In the genomic region with DNA sequence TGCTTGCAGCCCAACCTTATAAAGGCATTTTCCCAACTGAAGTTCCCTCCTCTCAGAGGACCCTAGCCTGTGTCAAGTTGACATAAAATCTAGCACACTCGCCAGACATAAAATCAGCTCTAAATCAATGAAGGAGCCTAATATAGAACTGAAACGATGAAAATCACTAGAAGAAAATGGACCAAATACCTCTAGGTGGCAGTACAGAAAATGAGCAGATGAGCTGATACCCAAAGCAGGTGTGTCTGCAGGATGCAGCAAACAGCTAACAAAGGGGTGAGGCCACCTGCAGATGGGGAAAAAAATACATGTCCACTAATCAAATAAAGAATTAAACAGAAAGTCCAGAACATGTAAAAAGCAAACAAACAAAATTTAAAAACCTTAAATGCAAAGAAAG, we compare ENCODE assay signal across 34 mouse cellular contexts. TPM values are rescaled to one million over a fixed set of nuclear protein-coding genes. Genes with fewer than 3 reads are reported as not detected.
DNase-seq lines count a peak whose midpoint lies in the region; ATAC-seq and TF ChIP-seq lines count a peak whose summit lies in the region.
"Had no signal": no experiment of that assay in that cellular context is flagged by ENCODE, and none has a peak within 500 bp of the region (broad histone marks: within the 10 kb centered on the region; RNA-seq: fewer than 3 reads in every experiment).

No protein-coding gene starts in this region.

- no peaks in the 10 kb centered on the region for H3K36me3 ChIP-seq in forebrain, postnatal 0 days (ENCODE audit: insufficient read depth)
- no peaks in the 10 kb centered on the region for H3K36me3 ChIP-seq in forebrain, embryonic 14.5 days (ENCODE audit: control insufficient read depth, insufficient read depth, low read length)
- H3K36me3 ChIP-seq in kidney, adult 2 months (ENCODE audit: control insufficient read depth, insufficient read depth, low read length) = no peaks in the 10 kb centered on the region
- no peaks in the 10 kb centered on the region for H3K36me3 ChIP-seq in liver, postnatal 0 days (replicated peaks; ENCODE audit: insufficient read depth, low read length)
- no peaks in the 10 kb centered on the region for H3K36me3 ChIP-seq in liver, embryonic 12.5 days
- H3K36me3 ChIP-seq: embryonic facial prominence, embryonic 15.5 days; forebrain, embryonic 12.5 days; G1E; heart, embryonic 13.5 days; hindbrain, embryonic 15.5 days; kidney, embryonic 15.5 days; limb, embryonic 13.5 days; neural tube, embryonic 13.5 days had no signal

- ATAC-seq in forebrain, postnatal 0 days = no peak
- no peak for ATAC-seq in forebrain, embryonic 14.5 days
- no peak for ATAC-seq in liver, postnatal 0 days
- no peak for ATAC-seq in liver, embryonic 12.5 days

- WGBS in forebrain, postnatal 0 days = 50% methylated on average over 2 of the region's 2 CpGs
- WGBS in forebrain, embryonic 14.5 days = 58% methylated on average over 2 of the region's 2 CpGs
- 40% methylated on average over 2 of the region's 2 CpGs for WGBS in kidney, adult 2 months
- 45% methylated on average over 2 of the region's 2 CpGs for WGBS in liver, postnatal 0 days (ENCODE audit: insufficient replicate concordance)
- 52% methylated on average over 2 of the region's 2 CpGs for WGBS in liver, embryonic 12.5 days (ENCODE audit: insufficient replicate concordance)

- TF ChIP-seq CTCF in forebrain, postnatal 0 days (IDR thresholded peaks at IDR 0.05; ENCODE audit: low read depth) = peak; percentile 35; the same call in 1 of the 2 replicates
- no peak for TF ChIP-seq CTCF in kidney, adult 2 months (conservative IDR thresholded peaks at IDR 0.05; ENCODE audit: insufficient read depth, insufficient read length, low read depth, low read length)
- TF ChIP-seq CTCF in liver, postnatal 0 days (IDR thresholded peaks at IDR 0.05; ENCODE audit: low read depth) = 0 out of 2 replicates have a peak, but pooled peaks have one; percentile 15
- no peak for TF ChIP-seq CTCF in brain, embryonic 14.5 days (IDR thresholded peaks at IDR 0.05; ENCODE audit: borderline replicate concordance, extremely low read depth, insufficient read depth, insufficient read length)

- H3K4me2 ChIP-seq in forebrain, postnatal 0 days (ENCODE audit: low read depth) = no peak overlapping the region
- H3K4me2 ChIP-seq in forebrain, embryonic 14.5 days (ENCODE audit: low read length) = no peak overlapping the region
- H3K4me2 ChIP-seq in liver, postnatal 0 days (ENCODE audit: low read depth, low read length) = no peak overlapping the region
- H3K4me2 ChIP-seq in liver, embryonic 12.5 days = no peak overlapping the region
- H3K4me2 ChIP-seq: embryonic facial prominence, embryonic 15.5 days; forebrain, embryonic 12.5 days; heart, embryonic 13.5 days; hindbrain, embryonic 15.5 days; kidney, embryonic 15.5 days; limb, embryonic 13.5 days; liver, embryonic 11.5 days; neural tube, embryonic 13.5 days had no signal

- DNase-seq in forebrain, postnatal 0 days = no peak
- DNase-seq in forebrain, embryonic 14.5 days (ENCODE audit: low spot score) = no peak
- peak; percentile 12 for DNase-seq in kidney, adult 2 months
- no peak for DNase-seq in kidney, postnatal 10 days
- no peak for DNase-seq in liver, postnatal 0 days
- peak; percentile 18 for DNase-seq in brain, embryonic 14.5 days (ENCODE audit: low read depth)
- DNase-seq in adrenal gland, postnatal 36 days = no peak
- DNase-seq: adrenal gland, adult 8-10 months; cerebellum, adult 18-20 months; gastrocnemius, postnatal 36 days; heart, adult 18-20 months; heart, postnatal 10 days; lung, adult 18-20 months; lung, postnatal 10 days had no signal

- 0 out of 2 replicates have a peak, but pooled peaks cover 3% of the 10 kb centered on the region for H3K4me1 ChIP-seq in forebrain, postnatal 0 days (ENCODE audit: insufficient read depth)
- H3K4me1 ChIP-seq in forebrain, embryonic 14.5 days (ENCODE audit: control insufficient read depth, insufficient read depth, low read length) = no peaks in the 10 kb centered on the region
- peaks cover 6% of the 10 kb centered on the region; the same call in 1 of the 2 replicates for H3K4me1 ChIP-seq in kidney, adult 2 months (ENCODE audit: control insufficient read depth, insufficient read depth, low read length)
- H3K4me1 ChIP-seq in liver, postnatal 0 days (ENCODE audit: insufficient read depth) = peaks cover 7% of the 10 kb centered on the region; the same call in 1 of the 2 replicates
- 0 out of 2 replicates have a peak, but pooled peaks cover 6% of the 10 kb centered on the region for H3K4me1 ChIP-seq in liver, embryonic 12.5 days
- H3K4me1 ChIP-seq: limb, embryonic 13.5 days had no signal

- no peaks in the 10 kb centered on the region for H3K9me3 ChIP-seq in forebrain, postnatal 0 days (ENCODE audit: low read length)
- no peaks in the 10 kb centered on the region for H3K9me3 ChIP-seq in forebrain, embryonic 14.5 days (replicated peaks; ENCODE audit: control insufficient read depth, low read length)
- H3K9me3 ChIP-seq in liver, postnatal 0 days (ENCODE audit: low read length) = no peaks in the 10 kb centered on the region
- H3K9me3 ChIP-seq in liver, embryonic 12.5 days (replicated peaks) = no peaks in the 10 kb centered on the region
- H3K9me3 ChIP-seq: embryonic facial prominence, embryonic 15.5 days; forebrain, embryonic 12.5 days; heart, embryonic 13.5 days; hindbrain, embryonic 15.5 days; kidney, embryonic 15.5 days; limb, embryonic 13.5 days; neural tube, embryonic 13.5 days had no signal

- TF ChIP-seq POLR2A in kidney, adult 2 months (IDR thresholded peaks at IDR 0.05; ENCODE audit: low read depth, low read length) = no peak
- TF ChIP-seq POLR2A in brain, embryonic 14.5 days (IDR thresholded peaks at IDR 0.05; ENCODE audit: borderline replicate concordance, extremely low read depth, insufficient read depth, insufficient read length, poor library complexity, severe bottlenecking) = no peak

- H3K9ac ChIP-seq in forebrain, postnatal 0 days = no peak overlapping the region
- no peak overlapping the region for H3K9ac ChIP-seq in forebrain, embryonic 14.5 days (ENCODE audit: low read length)
- no peak overlapping the region for H3K9ac ChIP-seq in liver, postnatal 0 days (replicated peaks)
- no peak overlapping the region for H3K9ac ChIP-seq in liver, embryonic 12.5 days
- H3K9ac ChIP-seq: embryonic facial prominence, embryonic 15.5 days; forebrain, embryonic 12.5 days; heart, embryonic 13.5 days; hindbrain, embryonic 15.5 days; kidney, embryonic 15.5 days; limb, embryonic 13.5 days; neural tube, embryonic 13.5 days had no signal

- no peak overlapping the region for H3K27ac ChIP-seq in forebrain, postnatal 0 days (ENCODE audit: low read depth, low read length)
- H3K27ac ChIP-seq in forebrain, embryonic 14.5 days (ENCODE audit: low read depth, low read length) = no peak overlapping the region
- H3K27ac ChIP-seq in kidney, adult 2 months (ENCODE audit: insufficient read depth, low read depth, low read length) = no peak overlapping the region
- H3K27ac ChIP-seq in liver, postnatal 0 days (ENCODE audit: low read depth) = no peak overlapping the region
- no peak overlapping the region for H3K27ac ChIP-seq in liver, embryonic 12.5 days
- H3K27ac ChIP-seq: embryonic facial prominence, embryonic 15.5 days; forebrain, embryonic 12.5 days; heart, embryonic 13.5 days; hindbrain, embryonic 15.5 days; kidney, embryonic 15.5 days; limb, embryonic 13.5 days; neural tube, embryonic 13.5 days had no signal

- no peak overlapping the region for H3K4me3 ChIP-seq in forebrain, postnatal 0 days (ENCODE audit: low read depth, low read length)
- H3K4me3 ChIP-seq in forebrain, embryonic 14.5 days (ENCODE audit: low read depth, low read length) = no peak overlapping the region
- no peak overlapping the region for H3K4me3 ChIP-seq in kidney, adult 2 months (ENCODE audit: insufficient read depth, low read depth, low read length)
- H3K4me3 ChIP-seq in liver, postnatal 0 days (ENCODE audit: low read depth, low read length) = no peak overlapping the region
- H3K4me3 ChIP-seq in liver, embryonic 12.5 days = no peak overlapping the region
- H3K4me3 ChIP-seq: embryonic facial prominence, embryonic 15.5 days; forebrain, embryonic 12.5 days; heart, embryonic 13.5 days; hindbrain, embryonic 15.5 days; kidney, embryonic 15.5 days; limb, embryonic 13.5 days; neural tube, embryonic 13.5 days had no signal

- TF ChIP-seq EP300 in liver, postnatal 0 days (IDR thresholded peaks at IDR 0.05; ENCODE audit: low read depth) = no peak

- H3K27me3 ChIP-seq in forebrain, postnatal 0 days (ENCODE audit: insufficient read depth, low read length) = no peaks in the 10 kb centered on the region
- no peaks in the 10 kb centered on the region for H3K27me3 ChIP-seq in forebrain, embryonic 14.5 days (replicated peaks; ENCODE audit: control insufficient read depth, insufficient read depth, low read length)
- no peaks in the 10 kb centered on the region for H3K27me3 ChIP-seq in kidney, adult 2 months (replicated peaks; ENCODE audit: control insufficient read depth, insufficient read depth, low read length)
- no peaks in the 10 kb centered on the region for H3K27me3 ChIP-seq in liver, postnatal 0 days (ENCODE audit: insufficient read depth, low read length)
- no peaks in the 10 kb centered on the region for H3K27me3 ChIP-seq in liver, embryonic 12.5 days (replicated peaks)
- H3K27me3 ChIP-seq: CH12.LX; embryonic facial prominence, embryonic 15.5 days; forebrain, embryonic 12.5 days; heart, embryonic 13.5 days; hindbrain, embryonic 15.5 days; kidney, embryonic 15.5 days; limb, embryonic 13.5 days; neural tube, embryonic 13.5 days had no signal

RNA-seq across cellular contexts. Expression of a gene that starts 35.7 kb away (rescaled TPM):
- 0.15 and 0.43 TPM in 2 replicates for total RNA-seq in forebrain, postnatal 0 days (2014; rRNA removed)
- polyA plus RNA-seq in forebrain, postnatal 0 days (2015; fragmentation: Nextera tagmentation; extraction: Ambion mirVana) = 0.09 and 0.11 TPM in 2 replicates
- polyA plus RNA-seq in forebrain, embryonic 14.5 days (2014; fragmentation: Nextera tagmentation; extraction: Ambion mirVana) = 0.11 and 0.22 TPM in 2 replicates
- polyA plus RNA-seq in kidney, adult 2 months (2012; rRNA removed) = not detected in 2 replicates
- not detected in 2 replicates for polyA plus RNA-seq in liver, postnatal 0 days (2015; fragmentation: Nextera tagmentation; extraction: Ambion mirVana)
- polyA plus RNA-seq in liver, embryonic 12.5 days (2016; fragmentation: Nextera tagmentation; extraction: Ambion mirVana) = not detected in 2 replicates
- polyA plus RNA-seq in brain, embryonic 14.5 days (2012; rRNA removed) = 0.11 and 0.45 TPM in 2 replicates
- total RNA-seq in adrenal gland, postnatal 36 days (2021) = not detected
- total RNA-seq: adrenal gland, adult 8-10 months; CH12.LX; common myeloid progenitor, adult 5-6 weeks; gastrocnemius, postnatal 36 days; hematopoietic stem cell, adult 5-6 weeks; left cerebral cortex, adult 18-20 months; left cerebral cortex, postnatal 36 days had no signal
- polyA plus RNA-seq: C2C12; G1E; heart, embryonic 13.5 days; intestine, embryonic 14.5 days; kidney, embryonic 15.5 days; large intestine, adult 2 months; liver, embryonic 11.5 days; small intestine, adult 2 months; stomach, embryonic 14.5 days had no signal

RNA-seq across cellular contexts. Expression of a gene that starts 40.8 kb away (rescaled TPM):
- total RNA-seq in forebrain, postnatal 0 days (2014; rRNA removed) = 4.7 and 6.4 TPM in 2 replicates
- polyA plus RNA-seq in forebrain, postnatal 0 days (2015; fragmentation: Nextera tagmentation; extraction: Ambion mirVana) = 5.0 and 5.3 TPM in 2 replicates
- 5.0 and 5.7 TPM in 2 replicates for polyA plus RNA-seq in forebrain, embryonic 14.5 days (2014; fragmentation: Nextera tagmentation; extraction: Ambion mirVana)
- polyA plus RNA-seq in kidney, adult 2 months (2012; rRNA removed) = 10.0 and 10.3 TPM in 2 replicates
- 14.2 and 19.7 TPM in 2 replicates for polyA plus RNA-seq in liver, postnatal 0 days (2015; fragmentation: Nextera tagmentation; extraction: Ambion mirVana)
- polyA plus RNA-seq in liver, embryonic 12.5 days (2016; fragmentation: Nextera tagmentation; extraction: Ambion mirVana) = 3.5 and 3.7 TPM in 2 replicates
- polyA plus RNA-seq in brain, embryonic 14.5 days (2012; rRNA removed) = 4.8 and 5.4 TPM in 2 replicates
- 1 to 10 TPM; 7.3 to 7.5 TPM for total RNA-seq in adrenal gland, postnatal 36 days (2021)
- total RNA-seq: CH12.LX; common myeloid progenitor, adult 5-6 weeks; hematopoietic stem cell, adult 5-6 weeks had no signal
- polyA plus RNA-seq: G1E had no signal

Comparison
In these comparisons a context has a peak if more than half of its experiments do, and no peak if none do; other contexts are left out.
1. DNase-seq: peak in kidney, adult 2 months (single experiment) and brain, embryonic 14.5 days (single experiment); none in forebrain, postnatal 0 days (single experiment), forebrain, embryonic 14.5 days (single experiment), kidney, postnatal 10 days (single experiment), liver, postnatal 0 days (single experiment) and adrenal gland, postnatal 36 days (0 of 2).
2. CTCF ChIP-seq: peak in forebrain, postnatal 0 days (single experiment) and liver, postnatal 0 days (single experiment); none in kidney, adult 2 months (single experiment) and brain, embryonic 14.5 days (single experiment).